Mouse (Mus musculus) central nervous system, embryonic 14 days (tissue): ENCODE measurements around the gene Selenoi. TPM values are rescaled to one million over a fixed set of nuclear protein-coding genes. Genes with fewer than 3 reads are reported as not detected.

Source experiments
- polyA plus RNA-seq: library from polyadenylated mRNA; depleted of rRNA; stranded (reverse); fragments of >200 nt; gene quantifications from 2 replicates; pipeline ENCODE4 v1.2.3, GENCODE M21; 2012; rRNA removed

Gene Selenoi
- 42.0 and 42.6 TPM in 2 replicates for polyA plus RNA-seq

DNA sequence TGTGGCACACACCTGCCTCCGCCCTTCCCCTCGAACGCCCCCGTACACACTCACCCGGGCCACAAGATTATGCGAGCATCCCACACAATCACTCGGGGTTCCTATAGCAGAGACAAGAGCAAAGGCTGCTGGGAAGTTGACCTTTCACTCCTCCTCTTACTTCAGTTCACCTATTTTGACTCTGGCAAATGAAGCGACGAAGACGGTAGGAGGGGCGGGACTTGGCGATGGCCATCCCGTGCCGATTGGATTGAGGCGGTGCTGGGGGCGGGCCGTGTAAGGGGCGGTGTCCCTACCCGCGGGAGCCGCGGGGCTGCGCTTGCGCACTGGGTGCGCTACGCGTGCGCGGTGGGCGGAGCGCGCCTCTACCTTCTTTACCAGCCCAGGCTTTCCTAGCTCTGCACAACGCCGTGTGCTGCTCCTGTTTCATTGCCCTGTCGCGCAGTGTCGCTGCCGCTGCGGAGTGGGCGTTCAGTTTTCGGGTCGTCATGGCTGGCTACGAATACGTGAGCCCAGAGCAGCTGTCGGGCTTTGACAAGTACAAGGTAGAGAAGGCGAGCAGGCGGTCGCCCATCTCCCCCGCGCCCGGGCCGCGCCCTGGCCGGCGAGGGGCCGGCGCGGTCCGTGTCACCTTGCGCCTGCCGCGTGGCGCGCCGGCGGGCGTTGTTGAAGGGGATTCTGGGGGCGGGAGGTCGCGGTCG is at the start of gene Selenoi:
Gene Selenoi, plus strand, starts transcription at position 311 of the 701 bp plus-strand sequence.

DNA sequence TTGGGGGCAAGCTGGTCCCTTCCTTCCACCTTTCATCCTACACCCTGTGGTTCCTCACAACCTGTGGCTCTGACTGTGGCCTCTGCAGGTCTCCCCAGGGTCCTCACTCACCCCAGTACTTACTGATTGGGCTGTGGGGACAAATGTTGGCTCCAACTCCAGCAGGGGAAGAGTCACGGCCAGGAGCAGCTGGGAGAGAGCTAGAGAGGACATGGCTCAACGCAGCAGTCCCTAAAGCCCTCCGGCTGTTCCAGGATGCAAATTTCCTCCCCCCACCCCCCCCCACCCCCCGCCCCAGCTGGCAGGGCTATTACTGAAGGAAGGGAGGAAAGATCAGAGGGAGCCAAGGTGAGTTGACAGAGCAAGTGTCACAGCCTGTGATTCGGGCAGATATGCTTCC is 26.9 kb upstream of the Selenoi start, which contains the start of gene Adgrf3:
Gene Adgrf3, minus strand, starts transcription at position 230 of the 400 bp plus-strand sequence.

DNA sequence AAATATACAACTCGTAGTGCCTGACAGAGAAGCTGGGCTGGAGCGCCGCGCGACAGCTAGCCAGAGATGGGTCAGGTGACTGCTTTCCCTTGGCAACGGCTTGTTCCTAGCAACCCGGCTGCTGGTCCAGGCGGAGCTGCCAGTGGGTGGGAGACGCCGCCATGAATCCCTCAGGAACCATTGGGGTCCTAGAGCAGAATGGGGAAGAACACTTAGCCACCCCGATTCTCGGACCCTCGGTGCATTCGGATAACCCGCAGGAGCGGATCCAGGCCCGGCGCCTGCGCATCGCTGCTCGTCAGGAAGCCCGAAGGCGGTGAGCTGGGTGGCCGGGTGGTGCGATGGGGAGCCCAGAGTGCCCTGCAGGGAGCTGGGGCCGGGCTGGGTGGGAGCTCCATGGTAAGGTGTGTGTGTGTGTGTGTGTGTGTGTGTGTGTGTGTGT is 48.9 kb downstream of the Selenoi start, which contains the start of gene Drc1:
Gene Drc1, plus strand, starts transcription at position 98 of the 442 bp plus-strand sequence.

Other genes with a start within 250 kb of the Selenoi start
- 0.31 TPM in 1 of 2 replicates, not detected in the other for gene Il6, start 219.5 kb upstream of the Selenoi start, polyA plus RNA-seq
- gene Tyms, start 159.0 kb upstream of the Selenoi start, polyA plus RNA-seq: 81.2 and 99.3 TPM in 2 replicates
- gene Garem2, start 127.4 kb upstream of the Selenoi start, polyA plus RNA-seq: 22.5 and 28.0 TPM in 2 replicates
- 2.7 and 4.9 TPM in 2 replicates for gene 3110082J24Rik, start 126.5 kb upstream of the Selenoi start, polyA plus RNA-seq
- gene Hadha, start 77.4 kb upstream of the Selenoi start, polyA plus RNA-seq: 71.0 and 71.3 TPM in 2 replicates
- 45.2 and 49.6 TPM in 2 replicates for gene Hadhb, start 77.3 kb upstream of the Selenoi start, polyA plus RNA-seq
- 0.04 and 0.07 TPM in 2 replicates for gene Adgrf3, start 26.9 kb upstream of the Selenoi start, polyA plus RNA-seq
- 2.7 and 3.2 TPM in 2 replicates for gene Drc1, start 48.8 kb downstream of the Selenoi start, polyA plus RNA-seq
- 5.1 and 5.9 TPM in 2 replicates for gene Otof, start 229.4 kb downstream of the Selenoi start, polyA plus RNA-seq
- gene 1700001C02Rik, start 233.5 kb downstream of the Selenoi start, polyA plus RNA-seq: 0.51 and 0.55 TPM in 2 replicates